Mouse (Mus musculus) CH12.LX (cell line): Measurements from ENCODE around the gene Col23a1. TPM values are rescaled to one million over a fixed set of nuclear protein-coding genes. Genes with fewer than 3 reads are reported as not detected.

ENCODE experiments used
- DNase-seq: peaks from one replicate; pipeline ENCODE4 v3.0.0-alpha.2; 2013; ENCODE audit errors: extremely low read depth
- H3K27ac ChIP-seq: 2 replicates; pipeline ENCODE4 v1.5.1; 2012; ENCODE audit warnings: low read depth, mild to moderate bottlenecking, control low read depth, moderate library complexity; ENCODE audit not compliant: insufficient read depth
- H3K27me3 ChIP-seq: replicated peaks from 2 replicates; pipeline ENCODE3; 2012; ENCODE audit warnings: inconsistent platforms
- H3K36me3 ChIP-seq, 2 experiments: replicated peaks in 1 of 2; 2 replicates each; pipeline versions ENCODE3 to v1.6.1; 2012; ENCODE audit warnings: inconsistent platforms in 1 of 2, low read length in 1 of 2, mild to moderate bottlenecking in 1 of 2, mixed read lengths in 1 of 2, moderate library complexity in 1 of 2; ENCODE audit not compliant: control insufficient read depth in 1 of 2, insufficient read depth in 1 of 2
- H3K4me1 ChIP-seq, 2 experiments: 2 replicates each; pipeline ENCODE4 v1.6.1; 2012; ENCODE audit warnings: inconsistent platforms in 1 of 2, moderate library complexity in 1 of 2; ENCODE audit not compliant: insufficient read depth in 2 of 2, control insufficient read depth in 1 of 2
- H3K4me2 ChIP-seq: 2 replicates; pipeline ENCODE4 v1.6.1; 2012; ENCODE audit warnings: low read depth, mild to moderate bottlenecking, control low read depth; ENCODE audit not compliant: poor library complexity, insufficient read depth, severe bottlenecking
- H3K4me3 ChIP-seq, 3 experiments: fragments of 150-350 bp in 1 of 3; sonication (generic) in 1 of 3; replicated peaks in 1 of 3; 2 replicates each; pipeline versions ENCODE3 to v1.5.1; 2011 to 2012; ENCODE audit warnings: low read depth in 2 of 3, low read length in 2 of 3, mild to moderate bottlenecking in 2 of 3, moderate library complexity in 2 of 3, control low read depth in 1 of 3, improper control_type of control experiment in 1 of 3, inconsistent platforms in 1 of 3, mixed read lengths in 1 of 3; ENCODE audit not compliant: poor library complexity in 1 of 3
- H3K79me2 ChIP-seq: replicated peaks from 2 replicates; pipeline ENCODE4 v1.6.1; 2012; ENCODE audit warnings: mild to moderate bottlenecking, moderate library complexity; ENCODE audit not compliant: control insufficient read depth, poor library complexity, insufficient read depth, severe bottlenecking; ENCODE audit errors: extremely low read depth
- H3K9ac ChIP-seq: 2 replicates; pipeline ENCODE4 v1.6.1; 2012; ENCODE audit warnings: low read depth, mild to moderate bottlenecking, control low read depth, moderate library complexity; ENCODE audit not compliant: insufficient read depth
- H3K9me3 ChIP-seq: replicated peaks from 2 replicates; pipeline ENCODE3; 2012; ENCODE audit warnings: low read length, inconsistent platforms, mixed read lengths
- CTCF ChIP-seq, 2 experiments: IDR thresholded peaks in 1 of 2; conservative IDR thresholded peaks in 1 of 2; 2 replicates each; pipeline ENCODE4 v1.5.1; 2011 to 2012; ENCODE audit warnings: low read depth in 2 of 2, low read length in 2 of 2, improper control_type of control experiment in 1 of 2, inconsistent platforms in 1 of 2, mild to moderate bottlenecking in 1 of 2, moderate library complexity in 1 of 2
- EP300 ChIP-seq: IDR thresholded peaks from 2 replicates; pipeline ENCODE4 v1.6.1; 2011; ENCODE audit warnings: low read length, improper control_type of control experiment
- GABPA ChIP-seq: IDR thresholded peaks from 2 replicates; pipeline ENCODE4 v1.6.1; 2012; ENCODE audit warnings: low read depth, low read length, improper control_type of control experiment, inconsistent platforms; ENCODE audit not compliant: insufficient replicate concordance
- JUN ChIP-seq: IDR thresholded peaks from 2 replicates; pipeline ENCODE4 v1.6.1; 2011; ENCODE audit warnings: low read depth, mild to moderate bottlenecking, low read length, improper control_type of control experiment, moderate library complexity; ENCODE audit not compliant: insufficient read depth
- KAT2A ChIP-seq: IDR thresholded peaks from 2 replicates; pipeline ENCODE4 v1.6.1; 2012; ENCODE audit warnings: low read length, improper control_type of control experiment, inconsistent platforms; ENCODE audit not compliant: insufficient replicate concordance
- MAZ ChIP-seq: IDR thresholded peaks from 2 replicates; pipeline ENCODE4 v1.6.1; 2012; ENCODE audit warnings: low read depth, mild to moderate bottlenecking, inconsistent platforms, low read length, improper control_type of control experiment, moderate library complexity
- MXI1 ChIP-seq: IDR thresholded peaks from 2 replicates; pipeline ENCODE4 v1.6.1; 2011; ENCODE audit warnings: mild to moderate bottlenecking, low read depth, low read length, improper control_type of control experiment
- MYC ChIP-seq: IDR thresholded peaks from 2 replicates; pipeline ENCODE4 v1.6.1; 2011; ENCODE audit warnings: low read depth, mild to moderate bottlenecking, improper control_type of control experiment, low read length
- PAX5 ChIP-seq: IDR thresholded peaks from 2 replicates; pipeline ENCODE4 v1.6.1; 2012; ENCODE audit warnings: low read length, inconsistent platforms, mixed read lengths
- POLR2A ChIP-seq: IDR thresholded peaks from 2 replicates; pipeline ENCODE4 v1.6.1; 2011; ENCODE audit warnings: low read depth, mild to moderate bottlenecking, improper control_type of control experiment, low read length
- RAD21 ChIP-seq: IDR thresholded peaks from 2 replicates; pipeline ENCODE4 v1.6.1; 2011; ENCODE audit warnings: low read depth, mild to moderate bottlenecking, low read length, improper control_type of control experiment, moderate library complexity
- TCF12 ChIP-seq: IDR thresholded peaks from 2 replicates; pipeline ENCODE4 v1.6.1; 2014; ENCODE audit warnings: low read depth, mild to moderate bottlenecking, inconsistent platforms, low read length, improper control_type of control experiment
- dilution Hi-C: fragments of 300-500 bp; cut with MboI; formaldehyde crosslinking; loops from 2 replicates; pipeline ENCODE4 v1.14.3; 2020; ENCODE audit warnings: low sequenced_read_pairs; ENCODE audit not compliant: extremely low pct_unique_long_range_greater_than_20kb, extremely low pct_ligation_motif_present
- in situ Hi-C: fragments of 300-500 bp; cut with MboI; formaldehyde crosslinking; loops from 3 replicates; pipeline ENCODE4 v1.14.3; 2019; ENCODE audit warnings: low sequenced_read_pairs, low pct_ligation_motif_present, low pct_unique_long_range_greater_than_20kb, mixed read lengths
- polyA plus RNA-seq: library from polyadenylated mRNA; unstranded; fragments of >175 nt; gene quantifications from 2 replicates; pipeline ENCODE4 v1.2.1, GENCODE M21; 2012; ENCODE audit warnings: low read depth; ENCODE audit not compliant: insufficient read length
- total RNA-seq, 2 experiments: library from RNA; depleted of rRNA; stranded (reverse); fragments of 300-350 nt in 1 of 2; fragments of >200 nt in 1 of 2; gene quantifications; 2 replicates each; pipeline ENCODE4 v1.2.3; 2012 to 2014

Gene Col23a1
- total and polyA plus RNA-seq, 3 experiments: 0.04 to 0.20 (median 0.08) TPM

- H3K9me3 ChIP-seq: peaks cover 5% of the 10 kb centered on the region
- no peak for DNase-seq
- in situ Hi-C loops: no loop called here
- no peak overlapping the region for H3K27ac ChIP-seq
- H3K4me3 ChIP-seq: no peak overlapping the region
- no peak overlapping the region for H3K4me2 ChIP-seq
- H3K27me3 ChIP-seq: peaks cover 46% of the 10 kb centered on the region
- H3K36me3 ChIP-seq: no peaks in the 10 kb centered on the region
- H3K4me1 ChIP-seq: peaks cover 0 to 10% of the 10 kb centered on the region in 2 experiments; a peak in 2 of 4 replicates
- no peak for TF ChIP-seq RAD21
- H3K79me2 ChIP-seq: no peaks in the 10 kb centered on the region
- dilution Hi-C loops: no loop called here
- H3K9ac ChIP-seq: no peak overlapping the region
Observed at GRCm38 (mm10) chr11:51455501-51455900, 165.8 kb downstream of the Col23a1 start.

DNA sequence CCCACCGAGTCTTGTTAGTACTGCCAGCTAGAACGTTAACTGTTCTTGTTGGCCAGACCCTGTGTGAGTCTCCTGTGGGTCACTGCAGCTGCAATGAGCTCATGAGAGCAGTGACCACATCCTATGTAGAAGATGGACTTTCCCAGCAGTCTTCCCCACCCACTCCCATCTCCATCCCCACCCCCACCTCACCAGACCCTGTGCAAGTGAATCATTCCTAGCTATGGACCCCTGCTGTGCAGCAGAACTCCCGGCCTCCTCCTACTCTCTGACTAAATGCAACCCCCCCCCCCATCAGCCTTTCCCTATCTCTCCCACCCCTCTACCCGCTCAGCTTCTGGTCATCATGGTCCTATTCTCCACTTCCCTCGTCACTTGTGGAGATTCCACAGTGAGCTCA, 167.9 kb downstream of the Col23a1 start:
- Histone ChIP-seq H3K4me3 (no peak overlapping the region), H3K4me1 (peaks cover 0 to 10% of the 10 kb centered on the region in 2 experiments; a peak in 2 of 4 replicates), H3K4me2 (no peak overlapping the region), H3K9ac (no peak overlapping the region), H3K9me3 (peaks cover 7% of the 10 kb centered on the region), H3K27ac (no peak overlapping the region), H3K27me3 (peaks cover 38% of the 10 kb centered on the region), H3K79me2 (no peaks in the 10 kb centered on the region), H3K36me3 (no peaks in the 10 kb centered on the region)
- DNase-seq: no peak
- in situ Hi-C loops: no loop called here
- dilution Hi-C loops: no loop called here
- TF ChIP-seq JUN: no peak
- TF ChIP-seq MAZ: no peak
- no peak for TF ChIP-seq PAX5
- TF ChIP-seq GABPA: no peak
- no peak for TF ChIP-seq MYC
- TF ChIP-seq EP300: no peak

GRCm38 (mm10) chr11:51458649-51459048, 168.9 kb downstream of the Col23a1 start:
- H3K4me1 ChIP-seq: peaks cover 0 to 10% of the 10 kb centered on the region in 2 experiments; a peak in 2 of 4 replicates
- H3K4me2 ChIP-seq: no peak overlapping the region
- no peaks in the 10 kb centered on the region for H3K36me3 ChIP-seq
- H3K79me2 ChIP-seq: no peaks in the 10 kb centered on the region
- TF ChIP-seq KAT2A: no peak
- TF ChIP-seq EP300: no peak
- TF ChIP-seq MAZ: no peak
- no peak for TF ChIP-seq MXI1
- no peak for TF ChIP-seq POLR2A
- TF ChIP-seq CTCF (conservative IDR thresholded peaks at IDR 0.05 in 1 of 2, IDR thresholded peaks at IDR 0.05 in 1 of 2; ENCODE audit: low read depth in 2 of 2, low read length in 2 of 2): no peak
- TF ChIP-seq PAX5: no peak
- no peak for TF ChIP-seq TCF12
- no peak overlapping the region for H3K4me3 ChIP-seq
- H3K9me3 ChIP-seq: peaks cover 7% of the 10 kb centered on the region
- dilution Hi-C loops (no loop called here), in situ Hi-C loops (no loop called here)
- no peak overlapping the region for H3K27ac ChIP-seq
- no peak overlapping the region for H3K9ac ChIP-seq
- DNase-seq: no peak
- peaks cover 37% of the 10 kb centered on the region for H3K27me3 ChIP-seq
